Mouse (Mus musculus) heart, postnatal 36 days (tissue): Measurements from ENCODE around the gene Gm10409. TPM values are rescaled to one million over a fixed set of nuclear protein-coding genes. Genes with fewer than 3 reads are reported as not detected.
"Not testable (repeated sequence)": the region's sequence is repeated elsewhere in the genome, so short reads cannot be mapped to it uniquely, and the experiment has no call there.

ENCODE experiments used
- DNase-seq, 2 experiments: peaks; one replicate each; pipeline ENCODE4 v3.0.0; 2021 to 2022
- intact Hi-C: fragments of 180-260 bp; cut with DNase I; formaldehyde crosslinking; loops from one replicate; pipeline ENCODE4 v1.15.1; 2025
- total RNA-seq, 2 experiments: library from RNA; stranded (reverse); gene quantifications; 2 replicates each; pipeline ENCODE4 v1.2.3; 2021

The Gm10409 gene
- total RNA-seq, result under 1 TPM in 1 of 2 experiments, not detected in 1; 0.30 TPM

DNA sequence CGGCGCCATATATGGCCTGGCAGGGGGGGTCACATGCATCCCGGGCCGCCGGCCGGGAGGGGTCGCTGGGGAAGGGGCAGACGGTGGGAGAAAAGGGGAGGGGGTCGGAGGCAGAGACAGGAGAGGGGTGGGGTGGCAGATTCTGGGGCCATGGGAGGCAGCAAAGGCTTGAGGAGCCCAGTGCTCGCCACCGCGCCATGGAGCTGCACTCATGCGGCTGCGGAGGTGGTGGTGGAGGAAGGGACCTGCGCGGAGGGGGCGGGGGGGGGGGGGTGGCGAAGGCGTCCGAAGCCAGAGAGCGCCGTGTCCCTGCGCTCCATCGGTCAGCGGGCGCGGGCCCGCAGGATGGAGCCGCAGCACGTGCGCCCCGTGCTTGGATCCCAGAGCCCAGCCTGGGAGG, at the start of gene Gm10409:
Gm10409 (plus strand) TSS at position 301 of the 400 bp plus-strand sequence.
- intact Hi-C loops, DNase-seq: not testable (repeated sequence)

DNA sequence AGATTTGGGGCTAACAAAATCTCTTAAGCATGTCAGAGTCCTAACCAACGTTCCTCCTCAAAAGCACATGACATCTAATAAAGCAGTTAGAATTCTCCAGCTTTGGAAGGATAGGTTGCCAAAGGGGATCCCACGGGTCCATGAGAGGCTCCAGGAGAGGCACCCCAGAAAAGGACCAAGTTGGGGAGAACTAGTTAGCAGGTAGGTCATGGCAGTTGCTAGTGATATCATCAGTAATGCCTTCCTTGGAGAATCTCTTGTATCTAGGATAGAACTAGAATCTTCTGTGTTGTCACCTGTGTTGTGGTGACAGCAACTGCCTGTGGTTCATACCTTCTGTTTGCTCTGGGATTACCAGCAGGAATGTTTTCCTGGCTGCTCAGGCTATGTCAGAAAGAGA, 17.6 kb upstream of the Gm10409 start, which contains the start of gene Gm10413:
Gm10413 (plus strand) TSS at position 301 of the 400 bp plus-strand sequence.
- intact Hi-C loops, DNase-seq: not testable (repeated sequence)

DNA sequence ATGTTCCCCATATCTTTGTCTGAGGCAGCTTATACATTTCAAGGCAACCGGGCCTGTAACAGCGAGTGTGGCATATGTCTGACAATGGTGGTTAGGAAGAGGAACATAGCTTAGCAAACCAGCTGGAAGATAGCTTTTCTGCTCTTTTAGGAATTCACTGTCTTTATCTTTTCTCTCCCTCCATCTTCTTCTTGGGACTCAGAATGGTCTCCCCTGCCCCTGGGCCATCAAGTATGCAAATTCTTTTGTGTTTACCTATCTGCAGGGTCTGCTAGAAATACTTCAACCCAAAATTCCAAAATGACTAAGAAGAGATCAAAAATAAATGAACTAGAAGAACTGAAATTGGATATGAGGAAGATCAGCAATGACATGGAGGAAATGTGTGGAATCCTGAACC, 15.4 kb downstream of the Gm10409 start, which contains the start of gene Gm3005:
Gm3005 (plus strand) TSS at position 301 of the 400 bp plus-strand sequence.
- DNase-seq, intact Hi-C loops: not testable (repeated sequence)

DNA sequence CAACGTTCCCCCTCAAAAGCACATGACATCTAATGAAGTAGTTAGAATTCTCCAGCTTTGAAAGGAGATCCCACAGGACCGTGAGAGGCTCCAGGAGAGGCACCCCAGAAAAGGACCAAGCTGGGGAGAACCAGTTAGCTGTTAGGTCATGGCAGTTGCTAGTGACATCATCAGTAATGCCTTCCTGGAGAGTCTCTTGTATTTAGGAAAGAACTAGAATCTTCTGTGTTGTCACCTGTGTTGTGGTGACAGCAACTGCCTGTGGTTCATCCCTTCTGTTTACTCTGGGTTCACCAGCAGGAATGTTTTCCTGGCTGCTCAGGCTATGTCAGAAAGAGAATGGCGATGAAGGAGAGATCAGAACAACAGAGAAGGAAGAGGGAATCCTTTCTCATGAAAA, 36.7 kb downstream of the Gm10409 start, which contains the start of gene Gm10408:
Gm10408 (plus strand) TSS at position 301 of the 400 bp plus-strand sequence.
- intact Hi-C loops, DNase-seq: not testable (repeated sequence)

Other genes starting within 250 kb of the Gm10409 start
- gene Gm5795, start 224.4 kb upstream of the Gm10409 start, total RNA-seq, result not detected
- gene D830030K20Rik, start 204.1 kb upstream of the Gm10409 start, total RNA-seq, result 1 to 10 TPM; 1.5 to 1.6 TPM
- gene Gm2956, start 80.0 kb upstream of the Gm10409 start, total RNA-seq, result not detected
- gene Gm10413, start 17.5 kb upstream of the Gm10409 start, total RNA-seq, result not detected
- gene Gm3005, start 15.5 kb downstream of the Gm10409 start, total RNA-seq, result under 1 TPM in 1 of 2 experiments, not detected in 1; 0.16 TPM
- not detected for gene Gm10408, start 36.8 kb downstream of the Gm10409 start, total RNA-seq
- not detected for gene Gm3012, start 221.9 kb downstream of the Gm10409 start, total RNA-seq
- gene Gm3020, start 239.4 kb downstream of the Gm10409 start, total RNA-seq, result under 1 TPM in 1 of 2 experiments, not detected in 1; 0.30 TPM